Mouse (Mus musculus) hindbrain, embryonic 16.5 days (tissue): ENCODE results near the gene Slc17a7. TPM values are rescaled to one million over a fixed set of nuclear protein-coding genes. Genes with fewer than 3 reads are reported as not detected.
A peak's percentile ranks its signal among the peaks of the same experiment; 100 is the strongest.

Source experiments
- ATAC-seq: fragments of 200-750 bp; cut with Nextera tagmentation; 2 replicates; pipeline ENCODE4 v1.8.0; 2017; ENCODE audit warnings: moderate TSS enrichment, moderate library complexity
- H3K27ac ChIP-seq: fragments of 300-500 bp; sonication (generic); 2 replicates; pipeline ENCODE4 v1.5.1; 2014; ENCODE audit warnings: low read depth, mild to moderate bottlenecking, control low read depth, low read length, moderate library complexity
- H3K27me3 ChIP-seq: fragments of 300-500 bp; sonication (generic); replicated peaks from 2 replicates; pipeline ENCODE4 v1.6.1; 2014; ENCODE audit warnings: low read length; ENCODE audit not compliant: control insufficient read depth, insufficient read depth
- H3K36me3 ChIP-seq: fragments of 300-500 bp; sonication (generic); 2 replicates; pipeline ENCODE4 v1.6.1; 2014; ENCODE audit warnings: mild to moderate bottlenecking, low read length, moderate library complexity, mixed read lengths; ENCODE audit not compliant: control insufficient read depth, insufficient read depth
- H3K4me1 ChIP-seq: fragments of 300-500 bp; sonication (generic); 2 replicates; pipeline ENCODE4 v1.6.1; 2014; ENCODE audit warnings: low read depth, low read length; ENCODE audit not compliant: control insufficient read depth, insufficient read depth
- H3K4me2 ChIP-seq: fragments of 300-500 bp; sonication (generic); 2 replicates; pipeline ENCODE4 v1.6.1; 2014; ENCODE audit warnings: mild to moderate bottlenecking, low read length, control low read depth, moderate library complexity
- H3K4me3 ChIP-seq: fragments of 300-500 bp; sonication (generic); 2 replicates; pipeline ENCODE4 v1.5.1; 2014; ENCODE audit warnings: mild to moderate bottlenecking, low read length, control low read depth, moderate library complexity
- H3K9ac ChIP-seq: fragments of 300-500 bp; sonication (generic); 2 replicates; pipeline ENCODE4 v1.6.1; 2014; ENCODE audit warnings: low read depth, mild to moderate bottlenecking, control low read depth, low read length, moderate library complexity
- H3K9me3 ChIP-seq: fragments of 300-500 bp; sonication (generic); 2 replicates; pipeline ENCODE4 v1.6.1; 2014; ENCODE audit warnings: mild to moderate bottlenecking, low read length, moderate library complexity; ENCODE audit not compliant: control insufficient read depth
- WGBS: fragments of 180-500 bp; shearing (Covaris S2); extraction: QIAGEN DNeasy Blood & Tissue Kit; methylation state at CpG from one replicate; pipeline ENCODE4 v1.1.7; 2014; 5-methylcytosine and 5-hydroxymethylcytosine counted together
- polyA plus RNA-seq: library from polyadenylated mRNA; unstranded; fragments of >200 nt; fragmentation: Nextera tagmentation; extraction: Ambion mirVana; gene quantifications from 2 replicates; pipeline ENCODE4 v1.2.1, GENCODE M21; 2015

The Slc17a7 gene
- polyA plus RNA-seq, 1 experiment from 2014 or later: 1.1 TPM

- 52% methylated on average over 15 of the region's 15 CpGs for WGBS
- peak overlapping the region; percentile 51 for H3K4me3 ChIP-seq
- peak overlapping the region; percentile 91 for H3K27ac ChIP-seq
- no peak for ATAC-seq
- H3K36me3 ChIP-seq: peaks cover 18% of the 10 kb centered on the region
- H3K4me1 ChIP-seq: peaks cover 24% of the 10 kb centered on the region
- peak overlapping the region; percentile 71; the same call in 1 of the 2 replicates for H3K9ac ChIP-seq
- peak overlapping the region; percentile 62 for H3K4me2 ChIP-seq
- H3K27me3 ChIP-seq: no peaks in the 10 kb centered on the region
- no peaks in the 10 kb centered on the region for H3K9me3 ChIP-seq
Observed at GRCm38 (mm10) chr7:45129776-45130512, 33.8 kb upstream of the Slc17a7 start.

- WGBS: 78% methylated on average over 11 of the region's 11 CpGs
- no peak for ATAC-seq
- H3K9ac ChIP-seq: no peak overlapping the region
Observed at GRCm38 (mm10) chr7:45131850-45132249, 31.9 kb upstream of the Slc17a7 start.

GRCm38 (mm10) chr7:45133446-45134159, 30.1 kb upstream of the Slc17a7 start:
- 80% methylated on average over 8 of the region's 8 CpGs for WGBS
- ATAC-seq: no peak
- no peak overlapping the region for H3K27ac ChIP-seq

More at GRCm38 (mm10) chr7:45131850-45132249, 31.9 kb upstream of the Slc17a7 start:
- Histone ChIP-seq H3K4me2 (no peak overlapping the region), H3K27me3 (no peaks in the 10 kb centered on the region), H3K27ac (no peak overlapping the region), H3K4me3 (no peak overlapping the region), H3K4me1 (peaks cover 17% of the 10 kb centered on the region), H3K9me3 (no peaks in the 10 kb centered on the region), H3K36me3 (no peaks in the 10 kb centered on the region; the same call in 1 of the 2 replicates)

GRCm38 (mm10) chr7:45134544-45135026, 29.2 kb upstream of the Slc17a7 start:
- Histone ChIP-seq H3K27ac (no peak overlapping the region), H3K9me3 (no peaks in the 10 kb centered on the region), H3K36me3 (no peaks in the 10 kb centered on the region), H3K4me1 (peaks cover 5% of the 10 kb centered on the region), H3K9ac (no peak overlapping the region), H3K4me3 (no peak overlapping the region), H3K4me2 (no peak overlapping the region), H3K27me3 (no peaks in the 10 kb centered on the region)
- 14% methylated on average over 12 of the region's 12 CpGs for WGBS
- no peak for ATAC-seq

More at GRCm38 (mm10) chr7:45133446-45134159, 30.1 kb upstream of the Slc17a7 start:
- Histone ChIP-seq H3K36me3 (no peaks in the 10 kb centered on the region), H3K9me3 (no peaks in the 10 kb centered on the region), H3K4me1 (peaks cover 7% of the 10 kb centered on the region), H3K9ac (no peak overlapping the region), H3K4me2 (no peak overlapping the region), H3K4me3 (no peak overlapping the region), H3K27me3 (no peaks in the 10 kb centered on the region)

- Histone ChIP-seq H3K27me3 (no peaks in the 10 kb centered on the region), H3K4me3 (no peak overlapping the region; the same call in 1 of the 2 replicates), H3K4me2 (no peak overlapping the region; the same call in none of the 2 replicates), H3K9ac (no peak overlapping the region), H3K27ac (no peak overlapping the region), H3K36me3 (no peaks in the 10 kb centered on the region), H3K4me1 (no peaks in the 10 kb centered on the region), H3K9me3 (no peaks in the 10 kb centered on the region)
- 73% methylated on average over 3 of the region's 3 CpGs for WGBS
- ATAC-seq: no peak
Observed at GRCm38 (mm10) chr7:45135370-45135769, 28.4 kb upstream of the Slc17a7 start.

GRCm38 (mm10) chr7:45135993-45136567, 27.7 kb upstream of the Slc17a7 start, which contains the start of the genes Gm45713 and Flt3l:
Gene Gm45713, minus strand, starts transcription at chr7:45136231.
Gene Flt3l, minus strand, starts transcription at chr7:45136432.
- Histone ChIP-seq H3K4me2 (peak within 1 kb of the TSS; percentile 63), H3K4me1 (no peaks in the 10 kb centered on the region), H3K9me3 (no peaks in the 10 kb centered on the region), H3K36me3 (no peaks in the 10 kb centered on the region), H3K27me3 (no peaks in the 10 kb centered on the region), H3K27ac (no peak within 1 kb of the TSS), H3K4me3 (peak within 1 kb of the TSS; percentile 37), H3K9ac (peak within 1 kb of the TSS; percentile 65)
- peak; percentile 78 for ATAC-seq
- 3% methylated on average over 28 of the region's 29 CpGs for WGBS

- ATAC-seq: no peak
- Histone ChIP-seq H3K9ac (no peak overlapping the region), H3K4me2 (no peak overlapping the region), H3K27ac (no peak overlapping the region), H3K4me3 (no peak overlapping the region), H3K9me3 (no peaks in the 10 kb centered on the region), H3K4me1 (no peaks in the 10 kb centered on the region), H3K36me3 (no peaks in the 10 kb centered on the region), H3K27me3 (no peaks in the 10 kb centered on the region)
- WGBS: 86% methylated on average over 12 of the region's 12 CpGs
Observed at GRCm38 (mm10) chr7:45137171-45138006, 26.4 kb upstream of the Slc17a7 start.

- Histone ChIP-seq H3K9me3 (no peaks in the 10 kb centered on the region), H3K4me1 (no peaks in the 10 kb centered on the region), H3K27me3 (no peaks in the 10 kb centered on the region), H3K9ac (no peak overlapping the region), H3K4me2 (no peak overlapping the region), H3K4me3 (no peak overlapping the region), H3K27ac (no peak overlapping the region), H3K36me3 (no peaks in the 10 kb centered on the region)
- no peak for ATAC-seq
- 95% methylated on average over 1 of the region's 1 CpGs for WGBS
Observed at GRCm38 (mm10) chr7:45138403-45138802, 25.3 kb upstream of the Slc17a7 start.
